Mouse (Mus musculus) frontal cortex, postnatal 36 days (tissue): ENCODE data around the gene Bcas2.
"Not testable (repeated sequence)": the region's sequence is repeated elsewhere in the genome, so short reads cannot be mapped to it uniquely, and the experiment has no call there.

ENCODE experiments used
- DNase-seq, 2 experiments: peaks; one replicate each; pipeline ENCODE4 v3.0.0; 2022; ENCODE audit warnings: low spot score in 2 of 2

The Bcas2 gene

GRCm38 (mm10) chr3:103159232-103159900 is 12.1 kb upstream of the Bcas2 start:
- DNase-seq, result no peak

- DNase-seq, result peak; percentile 67 to 85
Measured at GRCm38 (mm10) chr3:103169771-103170170, 1.7 kb upstream of the Bcas2 start.

- no peak for DNase-seq
Measured at GRCm38 (mm10) chr3:103172615-103173014, 1.2 kb downstream of the Bcas2 start.

- DNase-seq, result no peak
Measured at GRCm38 (mm10) chr3:103176740-103177139, 5.3 kb downstream of the Bcas2 start.

GRCm38 (mm10) chr3:103179527-103179926 is 8.1 kb downstream of the Bcas2 start:
- no peak for DNase-seq

- DNase-seq, result no peak
Measured at GRCm38 (mm10) chr3:103181171-103181570, 9.7 kb downstream of the Bcas2 start.

GRCm38 (mm10) chr3:103182821-103183220 is 11.4 kb downstream of the Bcas2 start:
- DNase-seq, result no peak

GRCm38 (mm10) chr3:103184467-103184866 is 13.0 kb downstream of the Bcas2 start:
- DNase-seq, result not testable (repeated sequence)

GRCm38 (mm10) chr3:103188451-103188850 is 17.0 kb downstream of the Bcas2 start:
- no peak for DNase-seq

GRCm38 (mm10) chr3:103188856-103189255 is 17.4 kb downstream of the Bcas2 start:
- DNase-seq, result no peak

- DNase-seq, result no peak
Measured at GRCm38 (mm10) chr3:103192161-103192560, 20.7 kb downstream of the Bcas2 start.

GRCm38 (mm10) chr3:103193186-103193585 is 21.7 kb downstream of the Bcas2 start:
- DNase-seq, result no peak

GRCm38 (mm10) chr3:103196320-103196823 is 24.9 kb downstream of the Bcas2 start:
- DNase-seq, result no peak

GRCm38 (mm10) chr3:103199386-103199785 is 27.9 kb downstream of the Bcas2 start:
- no peak for DNase-seq

GRCm38 (mm10) chr3:103201105-103201504 is 29.6 kb downstream of the Bcas2 start:
- not testable (repeated sequence) for DNase-seq

GRCm38 (mm10) chr3:103203554-103203953 is 32.1 kb downstream of the Bcas2 start:
- DNase-seq, result no peak

GRCm38 (mm10) chr3:103204445-103204844 is 33.0 kb downstream of the Bcas2 start:
- no peak for DNase-seq

- no peak for DNase-seq
Measured at GRCm38 (mm10) chr3:103206393-103206792, 34.9 kb downstream of the Bcas2 start.

- DNase-seq, result no peak
Measured at GRCm38 (mm10) chr3:103207749-103208148, 36.3 kb downstream of the Bcas2 start.

- no peak for DNase-seq
Measured at GRCm38 (mm10) chr3:103208237-103208636, 36.8 kb downstream of the Bcas2 start.

- DNase-seq, result no peak
Measured at GRCm38 (mm10) chr3:103211101-103211500, 39.6 kb downstream of the Bcas2 start.

- no peak for DNase-seq
Measured at GRCm38 (mm10) chr3:103212142-103212541, 40.7 kb downstream of the Bcas2 start.

GRCm38 (mm10) chr3:103213537-103213936 is 42.1 kb downstream of the Bcas2 start:
- no peak for DNase-seq
